Mouse (Mus musculus): Measurements from ENCODE around the gene Prl8a1. TPM values are rescaled to one million over a fixed set of nuclear protein-coding genes. Genes with fewer than 3 reads are reported as not detected.

Prl8a1 gene
- not detected for total RNA-seq (2021)
- long read RNA-seq, experiment 1, result 0 reads
- long read RNA-seq, experiment 2, result 0 reads

DNA sequence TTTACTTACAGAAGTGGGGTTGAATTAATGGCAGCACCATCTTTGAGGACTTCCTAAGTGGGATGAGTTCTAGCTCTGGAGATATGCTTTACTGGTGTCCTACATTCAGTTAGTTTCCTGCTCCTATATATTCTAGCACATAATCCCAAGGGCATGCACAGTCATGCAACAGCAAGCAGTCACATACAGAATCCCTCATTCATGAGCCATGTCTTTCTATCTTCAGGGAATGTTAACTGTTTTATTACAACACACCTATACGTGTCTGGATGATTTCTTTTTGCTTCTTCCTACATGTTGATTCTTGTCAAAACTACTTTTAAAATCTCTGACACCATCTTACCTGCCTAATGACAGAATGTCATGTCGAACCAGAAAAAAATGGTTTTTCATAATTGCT lies at the start of gene Prl8a1:
Prl8a1 (minus strand) TSS at position 101 of the 400 bp plus-strand sequence.
- no peak for DNase-seq

DNA sequence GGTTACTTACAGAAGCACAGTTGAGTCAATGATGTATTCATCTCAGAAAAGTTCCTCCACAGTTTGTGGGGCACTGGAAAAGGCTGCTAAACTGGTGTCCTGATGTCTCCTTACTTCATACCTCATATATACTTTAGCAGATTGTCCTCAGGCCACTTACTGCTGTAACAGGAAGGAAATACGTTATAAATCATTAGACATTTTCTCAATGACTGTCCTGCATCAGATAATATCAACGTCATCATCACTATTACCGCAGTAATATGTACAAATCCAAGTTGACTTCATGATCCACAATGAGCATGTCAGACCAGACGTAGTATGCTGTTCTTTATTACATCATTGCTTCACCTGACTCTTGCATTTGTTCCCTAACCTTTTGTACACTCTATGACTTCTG lies 28.5 kb upstream of the Prl8a1 start, which contains the start of gene Prl7b1:
Prl7b1 (minus strand) TSS at position 101 of the 400 bp plus-strand sequence.
- DNase-seq, result no peak

DNA sequence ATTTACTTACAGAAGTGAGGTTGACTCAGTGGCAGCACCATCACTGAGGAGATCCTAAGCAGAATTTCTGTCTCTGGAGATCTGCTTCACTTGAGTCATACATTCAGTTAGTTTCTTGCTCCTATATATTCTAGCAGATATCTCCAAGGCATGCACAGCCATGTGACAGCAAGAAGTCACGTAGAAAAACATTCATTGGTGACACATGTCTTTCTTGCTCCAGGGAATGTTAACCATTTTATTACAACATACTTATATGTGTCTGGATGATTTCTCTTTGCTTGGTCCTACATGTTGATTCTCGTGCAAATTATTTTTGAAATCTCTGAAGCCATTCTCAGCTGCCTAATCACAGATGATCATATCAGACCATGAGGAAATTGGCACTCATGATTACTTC lies 17.5 kb downstream of the Prl8a1 start, which contains the start of gene Prl8a9:
Prl8a9 (minus strand) TSS at position 101 of the 400 bp plus-strand sequence.
- no peak for DNase-seq

DNA sequence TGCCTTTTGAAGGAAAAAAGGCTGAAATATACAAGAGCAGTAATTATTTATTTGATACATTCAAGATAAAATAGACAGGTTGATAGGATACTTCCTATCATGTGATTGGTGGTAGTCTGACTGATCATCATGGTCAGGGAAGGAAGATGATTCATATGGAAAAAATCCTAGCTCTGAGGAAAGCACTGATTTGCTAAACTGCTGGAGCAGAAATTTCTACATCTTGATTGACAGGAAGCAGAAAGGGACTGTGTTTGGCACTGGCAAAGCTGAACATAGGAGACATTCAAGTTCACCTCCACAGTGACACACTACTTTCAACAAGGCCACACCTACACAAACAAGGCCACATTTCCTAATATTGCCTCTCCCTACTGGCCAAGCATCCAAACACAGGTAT lies 28.6 kb downstream of the Prl8a1 start:
- DNase-seq, result no peak

Other genes starting within 250 kb of the Prl8a1 start
- gene Prl8a2, start 236.5 kb downstream of the Prl8a1 start, total RNA-seq (2021), result 1 to 10 TPM; 1.6 to 5.2 TPM
- not detected for gene Prl2b1, start 191.3 kb downstream of the Prl8a1 start, total RNA-seq (2021)
- gene Prl8a6, start 143.5 kb downstream of the Prl8a1 start, total RNA-seq (2021), result not detected
- gene Prl8a8, start 69.0 kb downstream of the Prl8a1 start, total RNA-seq (2021), result not detected
- gene Prl8a9, start 17.6 kb downstream of the Prl8a1 start, total RNA-seq (2021), result not detected
- not detected for gene Prl7b1, start 28.4 kb upstream of the Prl8a1 start, total RNA-seq (2021)
- gene Prl7a1, start 60.3 kb upstream of the Prl8a1 start, total RNA-seq (2021), result not detected
- not detected for gene Prl7a2, start 85.9 kb upstream of the Prl8a1 start, total RNA-seq (2021)
- not detected for gene Prl7d1, start 134.6 kb upstream of the Prl8a1 start, total RNA-seq (2021)
- not detected for gene Prl7c1, start 198.6 kb upstream of the Prl8a1 start, total RNA-seq (2021)
- not detected for gene Prl2a1, start 219.5 kb upstream of the Prl8a1 start, total RNA-seq (2021)

Data from adrenal gland, postnatal 36 days (tissue).